Mouse (Mus musculus) hindbrain, embryonic 10.5 days (tissue): ENCODE measurements around the gene Nxt2. TPM values are rescaled to one million over a fixed set of nuclear protein-coding genes. Genes with fewer than 3 reads are reported as not detected.

Source experiments
- DNase-seq: peaks from one replicate; pipeline ENCODE4 v3.0.0-alpha.2; 2017; ENCODE audit warnings: low spot score
- H3K27ac ChIP-seq: fragments of 300-500 bp; sonication (generic); 2 replicates; pipeline ENCODE4 v1.5.1; 2016; ENCODE audit warnings: mild to moderate bottlenecking, moderate library complexity
- H3K27me3 ChIP-seq: fragments of 300-500 bp; sonication (generic); 2 replicates; pipeline ENCODE4 v1.6.1; 2016; ENCODE audit warnings: mild to moderate bottlenecking; ENCODE audit not compliant: poor library complexity, insufficient read depth, severe bottlenecking
- H3K36me3 ChIP-seq: fragments of 300-500 bp; sonication (generic); 2 replicates; pipeline ENCODE4 v1.6.1; 2016; ENCODE audit warnings: mild to moderate bottlenecking, moderate library complexity
- H3K4me1 ChIP-seq: fragments of 300-500 bp; sonication (generic); replicated peaks from 2 replicates; pipeline ENCODE4 v1.6.1; 2016; ENCODE audit warnings: mild to moderate bottlenecking
- H3K4me3 ChIP-seq: fragments of 300-500 bp; sonication (generic); 2 replicates; pipeline ENCODE4 v1.5.1; 2016; ENCODE audit warnings: mild to moderate bottlenecking, moderate library complexity
- H3K9me3 ChIP-seq: fragments of 300-500 bp; sonication (generic); 2 replicates; pipeline ENCODE4 v1.6.1; 2016; ENCODE audit warnings: mild to moderate bottlenecking, moderate library complexity
- WGBS: fragments of 180-500 bp; shearing (Covaris S2); methylation state at CpG from one replicate; pipeline ENCODE4 v1.1.7; 2016; 5-methylcytosine and 5-hydroxymethylcytosine counted together
- polyA plus RNA-seq: library from polyadenylated mRNA; unstranded; fragments of >200 nt; fragmentation: Nextera tagmentation; extraction: Ambion mirVana; gene quantifications from 2 replicates; pipeline ENCODE4 v1.2.1, GENCODE M21; 2016

Nxt2 gene
- polyA plus RNA-seq, 1 experiment from 2014 or later, result 9.3 TPM

DNA sequence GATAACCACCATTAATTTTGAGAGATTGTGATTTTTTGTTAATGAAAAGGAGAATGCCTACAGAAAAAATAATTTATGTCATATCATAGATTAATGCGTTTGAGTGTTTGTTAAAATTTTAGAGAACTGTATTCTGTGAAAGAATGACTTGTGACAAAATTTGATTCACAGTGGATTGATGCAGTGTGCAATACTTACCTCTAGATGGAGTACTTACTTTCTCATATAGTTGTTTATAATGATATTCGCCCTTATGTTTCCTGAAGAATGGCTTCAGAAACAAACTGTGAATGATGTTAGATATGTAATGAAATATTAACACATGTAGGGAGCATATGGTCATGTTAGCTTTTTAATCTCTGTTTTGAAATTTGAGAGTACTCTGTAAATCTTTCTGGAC, 10.5 kb downstream of the Nxt2 start:
- DNase-seq, result no peak
- Histone ChIP-seq H3K27me3 (peaks cover 6% of the 10 kb centered on the region; the same call in 1 of the 2 replicates), H3K4me1 (no peaks in the 10 kb centered on the region), H3K4me3 (no peak overlapping the region), H3K27ac (no peak overlapping the region), H3K9me3 (no peaks in the 10 kb centered on the region), H3K36me3 (no peaks in the 10 kb centered on the region)
- 61% methylated on average over 2 of the region's 2 CpGs for WGBS

DNA sequence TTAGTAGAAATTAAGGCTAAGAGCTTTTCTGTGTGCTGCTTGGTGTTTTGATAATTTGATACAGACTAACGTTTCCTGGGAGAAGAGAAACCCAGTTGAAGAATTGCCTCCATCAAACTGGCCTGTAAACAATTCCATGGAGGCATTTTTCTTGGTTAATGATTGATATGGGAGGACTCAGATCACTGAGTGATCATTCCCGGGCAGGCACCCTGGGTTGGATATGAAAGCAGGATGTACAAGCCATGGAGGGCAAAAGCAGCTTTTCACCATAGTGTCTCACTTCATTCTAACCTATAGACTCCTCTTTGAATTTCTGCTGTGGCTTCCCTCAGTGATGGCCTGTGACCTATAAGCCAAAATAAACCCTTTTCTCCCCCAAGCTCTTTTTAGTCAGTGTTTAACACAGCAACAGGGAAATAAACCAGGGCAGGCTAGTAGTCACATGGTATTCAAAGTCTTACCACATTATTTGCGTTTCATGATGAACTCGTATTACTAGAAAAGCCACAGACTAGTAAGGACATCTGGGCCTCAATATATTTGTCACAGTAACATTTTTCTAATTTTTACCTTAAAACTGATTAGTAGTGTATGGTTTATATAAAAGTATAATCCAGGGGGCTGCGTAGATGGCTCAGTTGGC, 19.2 kb downstream of the Nxt2 start:
- no peak overlapping the region for H3K27ac ChIP-seq
- H3K9me3 ChIP-seq, result no peaks in the 10 kb centered on the region
- peaks cover 32% of the 10 kb centered on the region for H3K27me3 ChIP-seq
- no peak overlapping the region for H3K4me3 ChIP-seq
- 83% methylated on average over 5 of the region's 5 CpGs for WGBS
- no peaks in the 10 kb centered on the region for H3K36me3 ChIP-seq
- no peaks in the 10 kb centered on the region for H3K4me1 ChIP-seq
- no peak for DNase-seq

DNA sequence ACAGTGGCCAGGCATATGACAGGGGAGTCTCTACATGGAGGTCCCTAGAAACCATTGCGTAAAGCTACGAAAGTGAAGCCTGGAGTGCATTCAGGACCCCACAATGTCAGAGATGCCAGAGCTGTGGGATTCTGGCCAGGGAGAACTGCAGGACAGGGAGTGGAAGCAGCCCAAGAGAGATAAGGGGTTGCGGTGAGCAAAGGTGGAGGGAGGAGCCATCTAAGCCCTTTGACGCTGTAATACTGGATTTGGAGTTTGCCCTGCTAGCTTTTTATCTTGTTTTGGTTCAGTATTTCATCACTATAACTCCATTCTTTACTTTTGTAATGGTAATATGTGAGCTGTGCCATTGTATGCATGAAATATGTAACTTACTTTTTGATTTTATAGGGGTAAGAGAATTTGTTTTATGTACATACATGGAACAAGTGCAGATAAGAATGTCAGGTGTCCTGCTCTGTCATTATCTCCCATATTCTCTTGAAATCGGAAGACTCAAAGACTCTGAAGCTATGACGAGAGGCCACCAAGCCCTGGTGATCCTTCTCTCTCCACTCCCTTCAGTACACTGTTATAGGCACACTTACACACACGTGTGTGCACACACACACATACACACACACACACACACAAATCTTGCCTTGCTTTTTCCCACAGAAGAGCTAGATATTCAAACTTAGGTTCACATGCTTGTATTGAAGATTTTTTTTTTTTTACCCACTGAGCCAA, 23.6 kb downstream of the Nxt2 start:
- 82% methylated on average over 7 of the region's 7 CpGs for WGBS
- peaks cover 24% of the 10 kb centered on the region for H3K27me3 ChIP-seq
- no peaks in the 10 kb centered on the region for H3K4me1 ChIP-seq
- H3K36me3 ChIP-seq, result no peaks in the 10 kb centered on the region
- H3K9me3 ChIP-seq, result no peaks in the 10 kb centered on the region
- DNase-seq, result no peak
- no peak overlapping the region for H3K4me3 ChIP-seq
- H3K27ac ChIP-seq, result no peak overlapping the region

DNA sequence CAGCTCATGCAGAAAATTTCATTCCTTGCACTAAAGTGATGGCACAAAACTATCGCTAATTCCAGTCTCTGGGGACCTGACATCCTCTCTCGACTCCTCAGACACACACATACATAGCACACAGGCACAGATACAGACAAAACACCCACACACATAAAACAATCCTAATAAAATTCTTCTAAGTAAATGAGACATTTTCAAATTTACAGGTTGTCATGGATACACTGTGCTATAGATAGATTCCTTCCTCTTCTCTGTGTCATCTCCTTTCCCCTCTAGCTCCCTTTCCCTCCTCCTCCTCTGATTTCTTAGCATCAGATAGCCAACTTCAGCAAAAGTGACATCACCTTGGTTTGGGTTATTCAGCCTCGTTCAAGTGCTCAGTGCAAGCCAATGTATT, 49.5 kb downstream of the Nxt2 start:
- no peak overlapping the region for H3K4me3 ChIP-seq
- no peak for DNase-seq
- H3K36me3 ChIP-seq, result no peaks in the 10 kb centered on the region
- H3K27me3 ChIP-seq, result peaks cover 35% of the 10 kb centered on the region
- WGBS, result 84% methylated on average over 3 of the region's 3 CpGs
- H3K4me1 ChIP-seq, result no peaks in the 10 kb centered on the region
- H3K9me3 ChIP-seq, result no peaks in the 10 kb centered on the region
- H3K27ac ChIP-seq, result no peak overlapping the region

DNA sequence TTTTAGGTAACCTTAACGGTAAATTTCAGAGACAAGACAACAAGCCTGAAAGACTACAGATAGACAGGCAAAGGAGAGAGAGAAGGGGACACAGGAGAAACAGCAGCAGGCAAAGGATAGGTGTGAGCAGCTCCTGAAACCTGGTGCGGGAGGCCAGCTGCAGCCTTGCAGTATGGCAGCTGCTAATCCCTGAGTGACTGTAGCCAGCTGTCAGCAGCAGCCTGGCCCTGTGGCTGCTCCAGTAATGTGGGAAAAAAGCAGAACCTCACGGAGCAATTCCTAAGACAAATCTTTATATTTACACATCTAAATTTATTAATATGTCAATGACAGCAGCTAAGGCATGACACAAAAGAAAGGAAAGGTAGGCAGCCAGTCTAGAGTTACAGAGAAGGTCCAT, 50.0 kb downstream of the Nxt2 start:
- Histone ChIP-seq H3K27me3 (peaks cover 38% of the 10 kb centered on the region), H3K27ac (no peak overlapping the region), H3K4me3 (no peak overlapping the region), H3K4me1 (no peaks in the 10 kb centered on the region), H3K36me3 (no peaks in the 10 kb centered on the region), H3K9me3 (no peaks in the 10 kb centered on the region)
- no peak for DNase-seq
- 68% methylated on average over 3 of the region's 3 CpGs for WGBS

DNA sequence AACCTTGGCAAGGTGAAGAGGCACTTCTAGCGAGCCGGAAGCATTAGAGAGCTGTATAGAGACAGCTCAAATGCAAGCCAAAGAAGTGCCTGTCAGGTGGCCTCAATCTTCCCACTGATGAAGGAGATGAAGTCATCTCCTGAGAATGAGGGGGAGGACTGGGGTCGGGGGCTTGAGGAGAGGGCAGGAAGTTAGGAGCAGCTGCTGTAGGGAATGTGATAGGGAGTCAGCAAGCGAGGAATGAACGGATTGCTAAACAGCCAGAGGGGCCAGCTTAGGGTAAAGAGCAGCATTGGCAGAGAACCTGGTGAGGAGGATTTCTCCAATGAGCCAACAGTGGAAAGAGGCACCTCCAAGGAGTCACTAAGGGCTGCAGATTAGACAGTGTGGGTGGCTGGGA, 59.3 kb downstream of the Nxt2 start:
- Histone ChIP-seq H3K27me3 (peaks cover 46% of the 10 kb centered on the region), H3K9me3 (no peaks in the 10 kb centered on the region), H3K36me3 (no peaks in the 10 kb centered on the region), H3K27ac (no peak overlapping the region), H3K4me3 (no peak overlapping the region), H3K4me1 (no peaks in the 10 kb centered on the region)
- no peak for DNase-seq
- WGBS, result 64% methylated on average over 5 of the region's 5 CpGs

Other genes with a start within 250 kb of the Nxt2 start
- 0.01 TPM in 1 of 2 replicates, not detected in the other for gene Gucy2f, start 29.8 kb upstream of the Nxt2 start, polyA plus RNA-seq
- 18.2 and 23.1 TPM in 2 replicates for gene Kcne1l, start 79.5 kb downstream of the Nxt2 start, polyA plus RNA-seq
- gene Acsl4, start 163.8 kb downstream of the Nxt2 start, polyA plus RNA-seq, result 19.4 and 23.5 TPM in 2 replicates